8 mouse cellular contexts compared by ENCODE assay signal in genomic region chr5:125150951-125151564, GRCm38 (mm10). TPM values are rescaled to one million over a fixed set of nuclear protein-coding genes. Genes with fewer than 3 reads are reported as not detected.
DNase-seq lines count a peak whose midpoint lies in the region; ATAC-seq lines count a peak whose summit lies in the region.

No protein-coding gene starts in this region.

- H3K9ac ChIP-seq in hindbrain, embryonic 12.5 days = peak overlapping the region; percentile 49

- peaks cover 92% of the 10 kb centered on the region for H3K4me1 ChIP-seq in hindbrain, embryonic 12.5 days

- no peaks in the 10 kb centered on the region for H3K9me3 ChIP-seq in hindbrain, embryonic 12.5 days (replicated peaks)

- peak overlapping the region; percentile 41 for H3K4me2 ChIP-seq in hindbrain, embryonic 12.5 days (replicated peaks)

- DNase-seq in cerebellum, postnatal 10 days = peak; percentile 75 to 83
- DNase-seq in cerebellum, adult 9-11 months = no peak
- peak; percentile 84 for DNase-seq in embryo, embryonic 11 days
- DNase-seq in lung, postnatal 36 days = peak; percentile 54
- DNase-seq in right cerebral cortex, postnatal 36 days (ENCODE audit: low spot score in 2 of 2) = no peak
- DNase-seq in spleen, postnatal 14 days (ENCODE audit: low spot score in 2 of 2) = no peak

- H3K27me3 ChIP-seq in hindbrain, embryonic 12.5 days = no peaks in the 10 kb centered on the region

- H3K4me3 ChIP-seq in hindbrain, embryonic 12.5 days = no peak overlapping the region

- no peaks in the 10 kb centered on the region for H3K36me3 ChIP-seq in hindbrain, embryonic 12.5 days

- WGBS in hindbrain, embryonic 12.5 days = 17% methylated on average over 10 of the region's 10 CpGs

- peak; percentile 67 for ATAC-seq in hindbrain, embryonic 12.5 days (ENCODE audit: low FRiP score)
- ATAC-seq in erythroid progenitor cell, adult 5-6 weeks (replicated peaks; ENCODE audit: low FRiP score, poor library complexity, severe bottlenecking) = no peak

- peak overlapping the region; percentile 97 for H3K27ac ChIP-seq in hindbrain, embryonic 12.5 days

RNA-seq across cellular contexts. Expression of gene Ncor2, which starts 28.0 kb away (rescaled TPM):
- polyA plus RNA-seq in hindbrain, embryonic 12.5 days (2016; fragmentation: Nextera tagmentation; extraction: Ambion mirVana) = 30.2 and 31.0 TPM in 2 replicates
- total RNA-seq in erythroid progenitor cell, adult 5-6 weeks (2015; ENCODE audit: low replicate concordance) = 10.5 and 37.3 TPM in 2 replicates
- 0.91 and 2.6 TPM in 2 replicates for total RNA-seq in erythroid progenitor cell, adult 5-6 weeks (2017; ENCODE audit: low replicate concordance)

Comparison
In these comparisons a context has a peak if more than half of its experiments do, and no peak if none do; other contexts are left out.
1. DNase-seq: peak in cerebellum, postnatal 10 days (2 of 2), embryo, embryonic 11 days (single experiment) and lung, postnatal 36 days (single experiment); none in cerebellum, adult 9-11 months (single experiment), right cerebral cortex, postnatal 36 days (0 of 2) and spleen, postnatal 14 days (0 of 2).